Mouse (Mus musculus): ENCODE data around the gene 3110082J24Rik. TPM values are rescaled to one million over a fixed set of nuclear protein-coding genes. Genes with fewer than 3 reads are reported as not detected.

3110082J24Rik gene
- total RNA-seq (2023) = not detected

DNA sequence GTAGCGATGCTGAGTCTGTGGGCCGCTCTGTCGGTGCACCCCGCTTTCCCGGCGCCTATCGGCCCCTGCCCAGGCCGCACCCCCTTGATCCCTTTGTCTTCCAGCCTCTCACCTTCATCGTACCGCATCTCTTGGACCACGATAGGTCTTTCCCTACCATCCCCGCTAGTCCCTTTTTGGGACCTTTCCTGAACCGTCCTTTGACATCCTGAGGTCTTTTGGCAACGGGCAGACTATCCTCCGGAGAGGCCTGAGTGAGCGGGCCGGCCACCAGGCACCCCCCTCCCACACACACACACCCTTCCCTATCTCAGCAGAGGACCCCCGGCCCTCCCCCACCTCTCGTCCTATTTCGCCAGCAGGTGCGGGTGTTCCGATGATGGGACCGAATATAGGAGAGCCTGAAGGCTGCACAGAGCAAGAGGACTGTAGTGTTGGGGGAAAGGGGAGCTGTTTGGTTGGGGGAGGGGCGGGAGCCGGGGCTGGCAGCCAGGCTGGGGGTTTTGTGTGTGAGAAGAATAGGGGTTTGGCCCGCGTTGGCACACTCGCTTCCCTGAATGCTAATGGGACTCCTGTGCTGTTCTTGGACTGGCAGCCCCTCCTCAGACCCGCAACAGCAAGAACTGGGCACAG lies at the start of gene 3110082J24Rik:
Gene 3110082J24Rik, minus strand, starts transcription at position 419 of the 633 bp plus-strand sequence.

GRCm38 (mm10) chr5:30154474-30155394 lies 48.8 kb upstream of the 3110082J24Rik start, which contains the start of the genes Hadha and Hadhb:
Hadha (minus strand) TSS chr5:30155162.
Hadhb (plus strand) TSS chr5:30155248.

GRCm38 (mm10) chr5:30104841-30105667 lies 832 bp downstream of the 3110082J24Rik start, which contains the start of gene Garem2:
Garem2 (plus strand) TSS chr5:30105161.

GRCm38 (mm10) chr5:30072825-30073821 lies 32.8 kb downstream of the 3110082J24Rik start, which contains the start of gene Tyms:
Tyms (minus strand) TSS chr5:30073617.

Other genes starting within 250 kb of the 3110082J24Rik start
- gene Il6, start 93.0 kb downstream of the 3110082J24Rik start, total RNA-seq (2023) = not detected
- gene Tyms, start 32.5 kb downstream of the 3110082J24Rik start, total RNA-seq (2023) = 10 to 100 TPM in 1 of 2 experiments, 1 to 10 TPM in 1; 9.5 to 29.7 TPM
- not detected for gene Garem2, start 925 bp downstream of the 3110082J24Rik start, total RNA-seq (2023)
- gene Hadha, start 49.1 kb upstream of the 3110082J24Rik start, total RNA-seq (2023) = 100 to 1,000 TPM in 1 of 2 experiments, 10 to 100 TPM in 1; 84.8 to 102 TPM
- gene Hadhb, start 49.2 kb upstream of the 3110082J24Rik start, total RNA-seq (2023) = 100 to 1,000 TPM; 114 to 116 TPM
- gene Adgrf3, start 99.6 kb upstream of the 3110082J24Rik start, total RNA-seq (2023) = not detected
- 10 to 100 TPM; 25.2 to 31.5 TPM for gene Selenoi, start 126.5 kb upstream of the 3110082J24Rik start, total RNA-seq (2023)
- 10 to 100 TPM; 34.5 to 41.5 TPM for gene Drc1, start 175.3 kb upstream of the 3110082J24Rik start, total RNA-seq (2023)